Mouse (Mus musculus) erythroblast, embryonic 14.5 days (primary cell): ENCODE results near the gene Rfx7. TPM values are rescaled to one million over a fixed set of nuclear protein-coding genes. Genes with fewer than 3 reads are reported as not detected.
"Not testable (repeated sequence)": the region's sequence is repeated elsewhere in the genome, so short reads cannot be mapped to it uniquely, and the experiment has no call there.

ENCODE experiments used
- H3K27me3 ChIP-seq: 2 replicates; pipeline ENCODE4 v1.6.1; 2012; ENCODE audit warnings: inconsistent platforms; ENCODE audit not compliant: control insufficient read depth
- H3K36me3 ChIP-seq: 2 replicates; pipeline ENCODE4 v1.6.1; 2012; ENCODE audit warnings: mild to moderate bottlenecking, inconsistent platforms; ENCODE audit not compliant: control insufficient read depth
- H3K4me1 ChIP-seq: 2 replicates; pipeline ENCODE4 v1.6.1; 2012; ENCODE audit warnings: inconsistent platforms; ENCODE audit not compliant: control insufficient read depth
- H3K4me3 ChIP-seq: replicated peaks from 2 replicates; pipeline ENCODE3; 2012; ENCODE audit warnings: moderate library complexity, mild to moderate bottlenecking, inconsistent platforms
- H3K9me3 ChIP-seq: 2 replicates; pipeline ENCODE4 v1.6.1; 2012; ENCODE audit warnings: low read length, inconsistent platforms, mixed read lengths; ENCODE audit not compliant: control insufficient read depth
- GATA1 ChIP-seq: IDR thresholded peaks from 2 replicates; pipeline ENCODE4 v1.6.1; 2012; ENCODE audit warnings: low read length, inconsistent platforms, mixed read lengths
- TAL1 ChIP-seq: IDR thresholded peaks from 3 replicates; pipeline ENCODE4 v1.6.1; 2012; ENCODE audit warnings: low read length, inconsistent platforms, mixed read lengths
- polyA plus RNA-seq: library from polyadenylated mRNA; stranded (reverse); fragments of >175 nt; gene quantifications from 2 replicates; pipeline ENCODE4 v1.2.3, GENCODE M21; 2012

The Rfx7 gene
- polyA plus RNA-seq, 1 experiment, result 0.05 TPM

- peaks cover 58% of the 10 kb centered on the region for H3K4me1 ChIP-seq
- no peaks in the 10 kb centered on the region for H3K27me3 ChIP-seq
- H3K9me3 ChIP-seq, result no peaks in the 10 kb centered on the region
- peaks cover 40% of the 10 kb centered on the region for H3K36me3 ChIP-seq
- TF ChIP-seq GATA1 (no peak), TAL1 (no peak)
- H3K4me3 ChIP-seq, result peak overlapping the region; percentile 95
Observed at GRCm38 (mm10) chr9:72663534-72663918, 131.5 kb downstream of the Rfx7 start.

- Histone ChIP-seq H3K4me1 (peaks cover 63% of the 10 kb centered on the region), H3K4me3 (peak overlapping the region; percentile 95), H3K36me3 (peaks cover 51% of the 10 kb centered on the region), H3K27me3 (no peaks in the 10 kb centered on the region), H3K9me3 (no peaks in the 10 kb centered on the region)
- TF ChIP-seq GATA1, result no peak
- TF ChIP-seq TAL1, result no peak
Observed at GRCm38 (mm10) chr9:72664409-72665351, 132.6 kb downstream of the Rfx7 start.

GRCm38 (mm10) chr9:72665517-72665916 lies 133.5 kb downstream of the Rfx7 start:
- Histone ChIP-seq H3K4me3 (no peak overlapping the region), H3K27me3 (no peaks in the 10 kb centered on the region), H3K36me3 (peaks cover 59% of the 10 kb centered on the region), H3K9me3 (no peaks in the 10 kb centered on the region), H3K4me1 (peaks cover 60% of the 10 kb centered on the region)
- TF ChIP-seq TAL1 (no peak), GATA1 (no peak)

GRCm38 (mm10) chr9:72666352-72667021 lies 134.4 kb downstream of the Rfx7 start:
- peaks cover 66% of the 10 kb centered on the region for H3K36me3 ChIP-seq
- not testable (repeated sequence) for H3K9me3 ChIP-seq, H3K27me3 ChIP-seq, H3K4me3 ChIP-seq
- H3K4me1 ChIP-seq, result peaks cover 53% of the 10 kb centered on the region

GRCm38 (mm10) chr9:72667126-72667525 lies 135.1 kb downstream of the Rfx7 start:
- TF ChIP-seq GATA1 (no peak), TAL1 (no peak)
- peaks cover 72% of the 10 kb centered on the region for H3K36me3 ChIP-seq
- H3K27me3 ChIP-seq, result no peaks in the 10 kb centered on the region
- H3K4me1 ChIP-seq, result peaks cover 48% of the 10 kb centered on the region
- H3K9me3 ChIP-seq, result no peaks in the 10 kb centered on the region
- H3K4me3 ChIP-seq, result no peak overlapping the region

GRCm38 (mm10) chr9:72669383-72669782 lies 137.3 kb downstream of the Rfx7 start:
- Histone ChIP-seq H3K27me3 (no peaks in the 10 kb centered on the region), H3K9me3 (no peaks in the 10 kb centered on the region), H3K4me1 (peaks cover 35% of the 10 kb centered on the region), H3K36me3 (peaks cover 88% of the 10 kb centered on the region), H3K4me3 (no peak overlapping the region)
- TF ChIP-seq GATA1 (no peak), TAL1 (no peak)

GRCm38 (mm10) chr9:72672361-72672760 lies 140.3 kb downstream of the Rfx7 start:
- no peak overlapping the region for H3K4me3 ChIP-seq
- no peaks in the 10 kb centered on the region for H3K9me3 ChIP-seq
- H3K36me3 ChIP-seq, result peaks cover 90% of the 10 kb centered on the region
- TF ChIP-seq TAL1 (no peak), GATA1 (no peak)
- H3K4me1 ChIP-seq, result peaks cover 8% of the 10 kb centered on the region
- H3K27me3 ChIP-seq, result no peaks in the 10 kb centered on the region

Other genes with a start within 250 kb of the Rfx7 start
- gene Mns1, start 94.2 kb upstream of the Rfx7 start, polyA plus RNA-seq, result 3.3 and 4.3 TPM in 2 replicates
- 0.08 and 0.13 TPM in 2 replicates for gene Tex9, start 40.0 kb upstream of the Rfx7 start, polyA plus RNA-seq
- gene Nedd4, start 130.1 kb downstream of the Rfx7 start, polyA plus RNA-seq, result 1.3 and 1.8 TPM in 2 replicates